Mouse (Mus musculus): Measurements from ENCODE around the gene Gm5431. TPM values are rescaled to one million over a fixed set of nuclear protein-coding genes. Genes with fewer than 3 reads are reported as not detected.

Gm5431 gene
- 1.7 TPM for polyA plus RNA-seq (2017; shearing (Covaris generic))

DNA sequence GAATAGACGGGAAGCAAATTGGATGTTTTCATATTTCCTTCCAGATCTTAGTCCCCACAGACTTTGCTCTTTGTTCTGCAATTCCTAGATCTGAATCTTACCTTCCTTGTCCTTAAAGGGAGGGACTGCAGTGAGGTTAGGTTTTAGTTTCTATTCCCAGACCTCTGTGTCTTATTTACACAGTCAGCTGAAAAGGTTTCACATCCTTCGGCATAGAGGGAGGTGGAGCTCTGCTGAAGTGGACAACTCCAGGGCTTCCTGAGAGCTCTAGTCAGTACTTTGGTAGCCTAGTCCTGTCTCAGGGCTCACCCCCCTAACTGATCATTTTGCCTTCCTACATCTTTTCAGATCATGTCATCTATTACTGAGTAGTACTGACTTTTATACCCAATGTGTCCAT lies at the start of gene Gm5431:
Gm5431 (minus strand) TSS at position 194 of the 400 bp plus-strand sequence.

GRCm38 (mm10) chr11:48946090-48946489 lies 44.1 kb upstream of the Gm5431 start, which contains the start of gene Psme2b:
Psme2b (minus strand) TSS chr11:48946190.

DNA sequence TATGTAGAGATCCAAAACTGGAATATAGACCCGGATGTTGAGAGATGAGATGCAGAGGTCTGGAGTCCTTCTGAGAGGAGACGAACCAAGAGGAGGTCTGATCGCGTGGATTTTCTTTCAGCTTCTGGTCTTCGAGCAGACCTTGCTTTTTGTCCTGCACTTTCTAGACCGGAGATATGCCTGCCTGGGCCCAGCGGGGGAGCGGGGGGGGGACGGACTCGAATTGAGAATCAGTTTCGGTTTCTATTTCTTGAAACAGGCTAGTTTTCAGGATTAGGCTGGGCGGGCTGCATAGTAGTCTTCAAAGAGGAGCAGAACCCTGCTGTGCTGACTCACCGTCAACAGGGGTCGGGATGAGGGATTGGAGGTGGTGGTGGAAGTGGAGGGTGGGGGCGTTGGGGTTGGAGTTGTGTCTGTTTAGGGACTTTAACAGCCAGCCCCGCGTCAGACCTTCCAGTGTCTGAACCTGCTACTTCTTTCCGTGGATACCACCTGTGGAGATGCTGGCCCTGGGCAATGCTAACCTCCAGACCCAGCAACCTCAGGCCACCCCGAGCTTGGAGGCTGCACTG lies 30.7 kb downstream of the Gm5431 start, which contains the start of gene Irgm1:
Irgm1 (minus strand) TSS at position 483 of the 572 bp plus-strand sequence.

Other genes starting within 250 kb of the Gm5431 start
- gene Rack1, start 101.9 kb downstream of the Gm5431 start, polyA plus RNA-seq (2017; shearing (Covaris generic)), result 848 TPM
- 2.4 TPM for gene Trim41, start 84.9 kb downstream of the Gm5431 start, polyA plus RNA-seq (2017; shearing (Covaris generic))
- gene Trim7, start 76.1 kb downstream of the Gm5431 start, polyA plus RNA-seq (2017; shearing (Covaris generic)), result 0.20 TPM
- gene Gm12184, start 75.6 kb downstream of the Gm5431 start, polyA plus RNA-seq (2017; shearing (Covaris generic)), result 0.46 TPM
- gene Irgm1, start 30.5 kb downstream of the Gm5431 start, polyA plus RNA-seq (2017; shearing (Covaris generic)), result 206 TPM
- 280 TPM for gene Psme2b, start 44.0 kb upstream of the Gm5431 start, polyA plus RNA-seq (2017; shearing (Covaris generic))
- 0.68 TPM for gene Olfr56, start 76.7 kb upstream of the Gm5431 start, polyA plus RNA-seq (2017; shearing (Covaris generic))
- gene 9930111J21Rik1, start 77.2 kb upstream of the Gm5431 start, polyA plus RNA-seq (2017; shearing (Covaris generic)), result 291 TPM
- 10.5 TPM for gene Gm12185, start 90.0 kb upstream of the Gm5431 start, polyA plus RNA-seq (2017; shearing (Covaris generic))
- gene Tgtp1, start 92.0 kb upstream of the Gm5431 start, polyA plus RNA-seq (2017; shearing (Covaris generic)), result 270 TPM
- 168 TPM for gene 9930111J21Rik2, start 149.0 kb upstream of the Gm5431 start, polyA plus RNA-seq (2017; shearing (Covaris generic))
- 375 TPM for gene Tgtp2, start 162.0 kb upstream of the Gm5431 start, polyA plus RNA-seq (2017; shearing (Covaris generic))
- gene Ifi47, start 174.4 kb upstream of the Gm5431 start, polyA plus RNA-seq (2017; shearing (Covaris generic)), result 613 TPM
- not detected for gene Olfr1396, start 212.7 kb upstream of the Gm5431 start, polyA plus RNA-seq (2017; shearing (Covaris generic))
- gene Olfr1395, start 240.1 kb upstream of the Gm5431 start, polyA plus RNA-seq (2017; shearing (Covaris generic)), result not detected